Mouse (Mus musculus) layer of hippocampus, adult 18-20 months (tissue): ENCODE measurements around the gene Olfr1214. TPM values are rescaled to one million over a fixed set of nuclear protein-coding genes. Genes with fewer than 3 reads are reported as not detected.
"Not testable (repeated sequence)": the region's sequence is repeated elsewhere in the genome, so short reads cannot be mapped to it uniquely, and the experiment has no call there.

ENCODE experiments used
- DNase-seq, 2 experiments: peaks; one replicate each; pipeline ENCODE4 v3.0.0; 2022; ENCODE audit warnings: low spot score in 2 of 2
- long read RNA-seq: library from polyadenylated mRNA; stranded (forward); transcript quantifications from one replicate; pipeline ENCODE4 v2.0.0, GENCODE M21; 2021
- total RNA-seq, 2 experiments: library from RNA; stranded (reverse); gene quantifications; 2 replicates each; pipeline ENCODE4 v1.2.3; 2021

Olfr1214 gene
- total RNA-seq, result not detected
- long read RNA-seq, result 0 reads

DNA sequence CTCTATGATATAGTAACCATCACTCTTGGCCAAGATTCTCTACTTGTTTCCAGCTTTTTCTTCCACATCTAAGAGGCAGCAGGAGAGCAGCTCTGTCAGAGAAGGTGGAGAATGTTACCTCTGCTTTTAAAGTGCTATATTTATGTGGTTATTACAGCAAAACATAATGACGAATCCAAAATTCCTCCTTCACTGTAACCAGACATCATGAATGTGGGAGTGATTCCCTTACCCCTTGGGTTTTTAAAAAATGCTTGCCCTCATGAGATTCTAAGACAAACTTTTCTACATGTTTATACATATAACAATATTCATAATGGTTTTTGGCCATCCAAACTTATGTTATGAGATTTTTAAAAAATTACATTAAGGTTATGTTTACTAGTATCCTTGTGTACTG, at the start of gene Olfr1214:
Gene Olfr1214 (minus strand): TSS at position 101 of the 400 bp plus-strand sequence.
- no peak for DNase-seq

- DNase-seq, result no peak
Measured at GRCm38 (mm10) chr2:89031965-89032364, 39.5 kb upstream of the Olfr1214 start, which contains the start of gene Olfr1217. TSS of gene Olfr1217 (minus strand) at chr2:89032065.

DNA sequence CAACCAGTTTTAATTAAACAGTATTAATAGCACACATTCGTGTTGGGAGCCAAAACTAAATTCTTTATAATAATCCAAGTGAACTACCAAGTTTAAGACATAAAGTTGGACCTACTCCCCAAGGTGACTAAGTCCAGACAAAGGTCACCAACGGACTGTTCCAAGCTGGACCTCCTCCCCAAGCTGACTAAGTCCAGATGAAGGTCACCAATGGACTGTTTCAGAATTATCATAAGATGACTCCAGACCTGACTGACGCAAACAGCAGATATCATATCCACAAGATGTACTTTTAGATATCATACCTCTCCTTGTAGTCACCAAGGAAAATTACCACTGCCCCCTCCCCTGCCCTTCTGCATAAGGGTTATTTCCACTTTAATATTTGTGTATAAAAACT, 29.0 kb upstream of the Olfr1214 start:
- not testable (repeated sequence) for DNase-seq

GRCm38 (mm10) chr2:89018240-89018639, 25.8 kb upstream of the Olfr1214 start, which contains the start of gene Olfr1216:
TSS of gene Olfr1216 (minus strand) at chr2:89018340.
- no peak for DNase-seq

DNA sequence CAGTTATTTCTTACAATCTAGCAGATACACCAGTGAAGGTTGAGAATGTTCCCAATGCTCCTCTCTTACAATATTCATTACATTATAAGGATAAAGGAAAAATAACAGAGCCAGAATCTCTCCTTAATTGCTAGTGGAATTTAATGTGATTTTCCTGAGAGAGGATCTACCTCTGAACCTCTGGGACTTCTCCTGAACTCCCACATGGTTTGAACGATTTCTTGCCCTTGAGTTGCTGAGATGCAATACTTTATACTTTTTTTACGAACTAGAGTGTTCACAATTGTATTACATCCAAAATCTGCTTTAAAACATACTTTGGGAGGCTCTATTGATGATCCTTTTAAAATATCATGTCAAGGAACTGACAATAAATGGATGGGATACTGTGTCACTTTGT, 14.4 kb upstream of the Olfr1214 start, which contains the start of gene Olfr1215:
Gene Olfr1215 (minus strand): TSS at position 101 of the 400 bp plus-strand sequence.
- no peak for DNase-seq

- DNase-seq, result no peak
Measured at GRCm38 (mm10) chr2:88980181-88980580, 12.3 kb downstream of the Olfr1214 start, which contains the start of gene Gm13762. TSS of gene Gm13762 (minus strand) at chr2:88980281.

DNA sequence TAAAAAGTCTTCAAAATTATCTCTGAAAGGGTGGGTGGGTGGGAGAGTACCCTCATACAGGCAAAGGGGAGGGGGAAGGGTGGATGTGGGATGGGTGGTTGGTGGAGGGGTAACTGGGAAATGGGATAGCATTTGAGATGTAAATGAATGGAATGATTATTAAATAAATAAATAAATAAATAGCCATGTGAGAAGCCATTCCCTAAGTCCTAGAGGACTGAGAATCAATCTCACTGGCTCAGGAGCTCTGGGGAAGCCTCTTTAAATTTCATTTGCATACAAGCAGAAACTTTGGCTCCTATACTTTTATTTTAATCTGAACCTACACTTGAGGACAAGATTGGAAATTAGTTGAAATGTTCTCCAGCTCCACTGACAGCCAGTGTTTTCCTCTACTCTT, 38.8 kb downstream of the Olfr1214 start, which contains the start of gene Olfr1212:
Gene Olfr1212 (plus strand): TSS at position 301 of the 400 bp plus-strand sequence.
- DNase-seq, result no peak

GRCm38 (mm10) chr2:88938011-88938410, 54.4 kb downstream of the Olfr1214 start, which contains the start of gene Olfr1211:
TSS of gene Olfr1211 (minus strand) at chr2:88938111.
- no peak for DNase-seq

Other genes starting within 250 kb of the Olfr1214 start
- not detected for gene Olfr1198, start 241.3 kb downstream of the Olfr1214 start, total RNA-seq
- gene Olfr1199, start 232.2 kb downstream of the Olfr1214 start, total RNA-seq, result not detected
- not detected for gene Olfr1200, start 222.2 kb downstream of the Olfr1214 start, total RNA-seq
- gene Olfr1201, start 199.6 kb downstream of the Olfr1214 start, total RNA-seq, result not detected
- gene Olfr1202, start 178.2 kb downstream of the Olfr1214 start, total RNA-seq, result not detected
- not detected for gene Olfr1205, start 162.9 kb downstream of the Olfr1214 start, total RNA-seq
- gene Olfr1204, start 143.4 kb downstream of the Olfr1214 start, total RNA-seq, result not detected
- gene Olfr1206, start 129.4 kb downstream of the Olfr1214 start, total RNA-seq, result not detected
- not detected for gene Olfr1208, start 90.3 kb downstream of the Olfr1214 start, total RNA-seq
- not detected for gene Olfr1209, start 77.5 kb downstream of the Olfr1214 start, total RNA-seq
- not detected for gene Olfr1211, start 54.5 kb downstream of the Olfr1214 start, total RNA-seq
- not detected for gene Olfr1212, start 38.7 kb downstream of the Olfr1214 start, total RNA-seq
- gene Gm13762, start 12.4 kb downstream of the Olfr1214 start, total RNA-seq, result not detected
- gene Olfr1215, start 14.3 kb upstream of the Olfr1214 start, total RNA-seq, result not detected
- gene Olfr1216, start 25.7 kb upstream of the Olfr1214 start, total RNA-seq, result not detected
- gene Olfr1217, start 39.4 kb upstream of the Olfr1214 start, total RNA-seq, result not detected
- not detected for gene Olfr1218, start 68.5 kb upstream of the Olfr1214 start, total RNA-seq
- gene Olfr1219, start 90.9 kb upstream of the Olfr1214 start, total RNA-seq, result not detected
- gene Olfr1220, start 114.2 kb upstream of the Olfr1214 start, total RNA-seq, result not detected
- gene Olfr1221, start 124.6 kb upstream of the Olfr1214 start, total RNA-seq, result not detected
- not detected for gene Olfr1222, start 140.4 kb upstream of the Olfr1214 start, total RNA-seq
- gene Olfr1223, start 158.9 kb upstream of the Olfr1214 start, total RNA-seq, result not detected
- gene Olfr1224-ps1, start 171.4 kb upstream of the Olfr1214 start, total RNA-seq, result not detected
- gene Olfr1225, start 182.0 kb upstream of the Olfr1214 start, total RNA-seq, result not detected
- not detected for gene Olfr1226, start 207.4 kb upstream of the Olfr1214 start, total RNA-seq